Mouse (Mus musculus): ENCODE measurements around the gene Cox20.
"Not testable (repeated sequence)": the region's sequence is repeated elsewhere in the genome, so short reads cannot be mapped to it uniquely, and the experiment has no call there.

Cox20 gene

GRCm38 (mm10) chr1:178318389-178319184 is at the start of gene Cox20:
Gene Cox20 (plus strand): TSS chr1:178319130.
- in situ Hi-C loops (cut with MboI, MseI): loop anchor here (5.0 to 10.0 kb wide), 2 partner anchors 49 to 86 kb away; partner anchors contain the start of gene Efcab2

- in situ Hi-C loops (cut with MboI, MseI): no loop called here
Observed at GRCm38 (mm10) chr1:178270635-178271034, 48.3 kb upstream of the Cox20 start.

DNA sequence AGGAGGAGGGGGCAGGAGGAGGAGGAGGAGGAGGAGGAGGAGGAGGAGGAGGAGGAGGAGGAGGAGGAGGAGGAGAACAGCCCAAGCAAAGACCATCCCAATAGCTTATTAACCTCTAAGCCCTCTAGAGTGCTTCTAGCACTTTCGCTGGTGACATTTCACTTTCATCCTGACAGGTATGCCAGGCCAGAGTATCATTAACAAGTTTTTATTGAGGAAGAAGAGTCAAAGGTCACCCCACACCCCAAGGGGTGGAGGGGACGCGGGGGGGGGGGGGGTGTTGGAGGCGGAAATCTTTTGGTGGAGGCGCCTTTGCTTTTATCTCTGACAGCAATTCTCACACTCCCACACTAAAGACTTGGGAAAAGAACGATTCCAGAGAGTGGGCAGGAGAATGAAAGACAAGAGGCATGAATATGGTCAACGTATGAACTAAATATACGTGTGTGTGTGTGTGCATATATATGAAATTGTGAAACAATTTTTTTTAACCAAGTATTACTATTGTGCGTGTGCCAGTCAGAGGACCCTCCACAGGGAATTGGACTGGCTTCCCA is 43.7 kb upstream of the Cox20 start:
- in situ Hi-C loops (cut with MboI, MseI): no loop called here

DNA sequence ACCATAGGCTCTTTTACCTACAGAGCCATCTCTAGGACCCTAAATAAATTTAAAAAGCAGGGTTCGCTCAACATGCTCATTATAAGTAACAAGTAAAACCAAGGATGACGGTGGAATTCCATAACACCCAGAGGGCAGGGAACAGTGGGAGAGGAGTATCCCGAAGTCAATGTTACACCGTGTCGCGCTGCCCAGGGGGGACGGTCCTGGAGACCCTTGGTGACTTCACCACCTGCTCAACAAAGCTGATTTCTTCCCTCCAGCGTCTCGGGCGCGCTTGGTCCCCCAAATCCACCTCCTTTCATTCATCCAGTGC is 43.2 kb upstream of the Cox20 start:
- in situ Hi-C loops (cut with MboI, MseI): no loop called here

DNA sequence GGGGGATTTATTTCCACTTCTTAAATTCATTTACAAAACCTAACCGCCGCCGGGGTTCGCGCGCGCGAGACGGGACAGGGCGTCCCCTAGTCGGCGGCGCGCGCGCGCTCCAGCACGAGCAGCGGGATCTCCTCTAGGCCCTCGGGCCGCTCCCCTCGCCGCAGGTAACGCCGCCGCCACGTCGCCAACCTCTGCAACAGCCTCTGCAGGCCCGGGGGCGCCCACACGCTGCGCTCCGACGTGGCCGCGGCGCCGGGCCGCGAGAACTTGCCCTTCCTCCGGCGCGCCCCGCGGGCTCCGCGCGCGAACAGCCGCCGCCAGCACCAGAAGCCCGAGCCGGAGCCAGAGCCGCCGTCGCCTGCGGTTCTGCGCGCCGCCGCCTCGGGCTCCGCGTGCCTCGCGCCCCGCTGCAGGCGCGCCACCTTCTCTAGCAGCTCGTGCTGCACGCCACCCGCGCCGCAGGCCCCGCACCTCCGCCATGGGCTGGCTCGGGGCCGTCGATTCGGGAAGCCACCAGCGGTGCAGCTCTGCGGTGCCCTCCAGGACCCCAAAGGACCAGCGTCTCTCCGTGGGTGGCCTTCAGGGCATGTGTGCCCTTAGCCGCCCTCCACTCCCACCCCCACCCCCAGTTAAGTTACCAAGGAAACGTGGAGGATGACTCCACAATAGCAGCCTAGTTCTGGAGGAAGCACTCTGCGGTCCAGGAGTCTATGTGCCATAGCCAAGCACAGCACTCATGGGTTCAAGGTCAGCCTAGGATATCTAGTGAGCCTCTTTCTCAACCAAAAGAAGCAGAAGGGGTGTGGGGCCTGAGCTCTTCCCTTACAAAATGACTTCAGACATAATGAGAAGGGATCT is 42.6 kb upstream of the Cox20 start:
- in situ Hi-C loops (cut with MboI, MseI): no loop called here

DNA sequence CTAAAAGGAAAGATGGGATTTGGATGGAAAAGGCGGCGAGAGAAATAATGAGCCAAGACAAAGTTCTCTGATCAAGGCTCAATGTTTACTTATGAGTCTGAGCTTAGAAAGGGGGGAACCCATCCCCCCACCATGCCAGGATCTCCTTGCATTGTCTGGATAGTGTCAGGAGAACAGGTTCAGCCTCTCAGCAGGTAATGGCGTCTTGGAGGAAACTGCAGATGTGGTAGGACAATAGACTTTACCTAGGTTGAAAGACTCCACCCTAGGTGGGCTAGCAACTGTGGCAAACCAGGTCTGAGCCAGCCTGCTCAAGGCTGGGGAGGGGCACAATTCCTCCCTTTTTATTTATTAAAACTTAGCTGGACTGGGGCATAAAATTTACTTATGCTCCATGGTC is 35.6 kb upstream of the Cox20 start:
- in situ Hi-C loops (cut with MboI, MseI): not testable (repeated sequence)

- in situ Hi-C loops (cut with MboI, MseI): no loop called here
Observed at GRCm38 (mm10) chr1:178283946-178284720, 34.8 kb upstream of the Cox20 start.

DNA sequence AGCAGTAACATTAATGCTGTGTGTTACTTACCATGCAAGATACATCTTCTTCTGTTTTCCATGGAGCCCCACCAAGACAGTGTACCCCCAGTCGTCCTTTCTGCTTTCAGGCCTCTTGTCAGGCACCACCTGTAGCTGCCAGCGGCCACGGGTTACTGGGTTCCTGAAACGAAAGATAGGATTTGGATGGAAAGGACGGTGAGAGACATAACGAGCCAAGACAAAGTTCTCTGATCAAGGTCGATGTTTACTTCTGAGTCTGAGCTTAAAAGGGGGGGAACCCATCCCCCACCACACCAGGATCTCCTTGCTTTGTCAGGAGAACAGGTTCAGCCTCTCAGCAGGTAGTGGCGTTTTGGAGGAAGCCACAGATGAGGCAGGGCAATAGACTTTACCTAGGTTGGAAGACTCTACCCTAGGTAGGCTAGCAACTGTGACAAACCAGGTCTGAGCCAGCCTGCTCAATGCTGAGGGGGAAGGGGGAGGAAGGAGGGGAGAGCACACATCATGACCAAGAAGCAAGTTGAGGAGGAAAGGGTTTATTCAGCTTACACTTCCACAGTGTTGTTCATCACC is 31.2 kb upstream of the Cox20 start:
- in situ Hi-C loops (cut with MboI, MseI): no loop called here

- in situ Hi-C loops (cut with MboI, MseI): loop anchor here (10.0 kb wide), 1 partner anchor 63 kb away; no protein-coding TSS in a partner anchor
Observed at GRCm38 (mm10) chr1:178291716-178292115, 27.2 kb upstream of the Cox20 start.

- in situ Hi-C loops (cut with MboI, MseI): loop anchor here (10.0 kb wide), 1 partner anchor 61 kb away; no protein-coding TSS in a partner anchor
Observed at GRCm38 (mm10) chr1:178294051-178294450, 24.9 kb upstream of the Cox20 start.

GRCm38 (mm10) chr1:178301261-178301660 is 17.7 kb upstream of the Cox20 start:
- in situ Hi-C loops (cut with MboI, MseI): not testable (repeated sequence)

DNA sequence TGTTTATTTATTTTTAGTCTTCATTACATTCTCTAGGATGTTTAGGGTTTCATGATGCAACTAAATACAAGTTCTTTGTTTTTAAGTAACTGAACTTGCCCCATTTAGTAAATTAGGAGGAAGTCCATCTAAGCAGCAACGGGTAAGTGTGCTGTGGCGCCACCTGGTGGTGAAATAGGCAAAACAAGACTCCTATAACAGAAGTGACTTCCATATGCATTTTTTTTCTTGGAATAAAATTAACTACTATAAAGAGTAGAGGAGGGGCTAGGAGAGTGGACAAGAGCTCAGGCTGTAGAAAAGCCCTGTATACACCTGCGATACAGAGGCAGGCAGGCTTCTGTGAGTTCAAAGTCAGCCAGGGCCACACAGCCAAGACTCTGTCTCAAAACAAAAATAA is 15.5 kb upstream of the Cox20 start:
- in situ Hi-C loops (cut with MboI, MseI): no loop called here

- in situ Hi-C loops (cut with MboI, MseI): no loop called here
Observed at GRCm38 (mm10) chr1:178309487-178309886, 9.4 kb upstream of the Cox20 start.

GRCm38 (mm10) chr1:178310128-178310527 is 8.8 kb upstream of the Cox20 start:
- in situ Hi-C loops (cut with MboI, MseI): loop anchor here (5.0 to 10.0 kb wide), 3 partner anchors 73 to 163 kb away; partner anchors contain the start of gene Efcab2

- in situ Hi-C loops (cut with MboI, MseI): loop anchor here (5.0 to 10.0 kb wide), 3 partner anchors 76 to 166 kb away; partner anchors contain the start of gene Efcab2
Observed at GRCm38 (mm10) chr1:178313039-178313597, 5.8 kb upstream of the Cox20 start.

DNA sequence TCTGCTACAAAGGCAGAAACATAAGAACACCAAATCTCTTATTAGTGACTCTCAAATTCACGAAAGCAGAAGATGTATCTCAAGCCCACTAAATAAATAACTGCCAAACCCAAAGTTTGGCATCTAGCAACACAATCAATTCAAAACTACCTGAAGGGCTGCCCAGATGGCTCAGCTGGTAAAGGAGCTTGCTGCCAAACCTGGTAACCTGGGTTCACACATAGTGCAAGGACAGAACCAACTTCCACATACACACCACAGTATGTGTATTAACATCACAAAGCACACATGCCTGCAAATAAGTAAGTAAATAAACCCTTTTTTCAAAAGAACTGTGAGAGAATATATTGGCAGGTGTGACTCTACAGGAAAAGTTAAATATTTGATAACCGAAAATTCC is 4.7 kb upstream of the Cox20 start:
- in situ Hi-C loops (cut with MboI, MseI): loop anchor here (5.0 to 10.0 kb wide), 3 partner anchors 77 to 167 kb away; partner anchors contain the start of gene Efcab2

DNA sequence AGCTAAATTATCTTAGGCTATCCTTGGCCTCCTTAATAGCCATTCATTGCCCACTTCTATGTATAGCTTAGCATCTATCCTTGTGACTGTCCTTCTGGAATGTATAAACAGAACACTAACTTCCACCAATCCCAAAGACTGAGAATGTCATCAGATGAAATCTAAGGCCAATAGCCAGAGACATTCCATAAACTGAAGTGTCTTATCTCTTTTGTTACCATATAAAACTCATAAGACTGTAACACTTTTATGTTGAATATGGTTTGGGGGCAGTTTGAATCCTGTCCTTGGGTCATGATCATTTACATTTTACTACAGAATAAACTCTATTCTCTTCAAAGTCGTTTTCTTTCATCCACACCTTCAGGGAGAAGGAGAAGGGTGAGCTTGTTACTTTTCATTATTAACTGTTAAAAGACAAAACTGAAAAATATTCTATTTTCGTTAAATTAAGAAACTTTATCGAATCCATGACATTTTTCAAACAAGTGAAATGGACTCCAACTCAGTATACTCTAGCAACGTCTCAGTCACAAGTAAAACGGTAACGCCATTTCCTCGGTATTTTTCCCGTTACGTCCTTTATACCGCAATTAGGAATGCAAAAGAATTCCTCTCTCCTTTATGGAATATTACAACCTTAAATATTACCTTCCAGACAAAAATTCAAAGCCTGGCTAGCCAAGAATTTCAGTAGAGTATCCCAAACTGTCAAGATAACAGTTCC is 1.5 kb upstream of the Cox20 start:
- in situ Hi-C loops (cut with MboI, MseI): loop anchor here (5.0 to 10.0 kb wide), 2 partner anchors 50 to 87 kb away; partner anchors contain the start of gene Efcab2

DNA sequence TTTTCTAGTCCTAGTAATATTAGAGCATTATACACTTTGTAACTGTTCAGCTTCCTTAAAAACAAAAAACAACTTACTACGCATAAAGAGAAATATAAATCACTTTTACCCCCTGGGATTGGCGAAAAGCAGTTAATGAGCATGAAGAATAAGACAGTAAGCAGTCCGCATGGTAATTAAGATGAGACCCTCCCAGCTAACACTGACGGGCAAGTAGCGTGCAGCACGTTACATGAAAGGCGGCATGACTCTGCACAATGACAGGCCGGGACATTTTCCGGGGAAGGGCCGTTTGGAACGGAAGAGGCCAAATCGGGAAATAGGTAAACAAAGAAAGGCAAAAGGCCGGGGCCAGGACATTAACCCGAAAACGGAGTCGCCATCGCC is 935 bp upstream of the Cox20 start:
- in situ Hi-C loops (cut with MboI, MseI): loop anchor here (5.0 to 10.0 kb wide), 2 partner anchors 49 to 87 kb away; partner anchors contain the start of gene Efcab2

GRCm38 (mm10) chr1:178319295-178320037 is 536 bp downstream of the Cox20 start:
- in situ Hi-C loops (cut with MboI, MseI): loop anchor here (5.0 to 10.0 kb wide), 2 partner anchors 48 to 85 kb away; partner anchors contain the start of gene Efcab2
